Mouse (Mus musculus): ENCODE measurements at regions not wholly inside any gene's neighbourhood (a gene's known extent, or its start where the extent isn't known, plus 50 kb on each side); places are given as distances from the start of the nearest gene placed in this dataset.

DNA sequence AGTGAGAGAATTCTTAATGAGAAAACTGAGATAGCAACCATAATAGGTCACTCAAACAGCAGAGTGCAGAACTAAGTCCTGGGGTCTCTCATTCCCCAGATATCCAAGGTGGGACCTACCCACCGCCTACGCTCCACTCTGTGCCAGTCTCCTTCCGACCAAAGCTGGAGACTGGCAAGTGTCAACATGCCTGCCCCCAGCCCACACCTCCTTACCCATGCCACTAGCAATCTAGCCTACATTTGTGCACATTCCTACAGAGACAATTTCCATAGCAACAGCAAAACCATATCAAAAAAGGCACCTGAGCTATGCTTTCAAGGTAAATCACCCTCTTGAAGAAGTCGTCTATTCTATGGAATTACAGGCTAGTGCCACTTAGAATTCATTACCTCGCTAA, 97.3 kb upstream of the Ankrd1 start:
- Histone ChIP-seq H3K9me3 (no peaks in the 10 kb centered on the region), H3K27me3 (no peaks in the 10 kb centered on the region), H3K9ac (no peak overlapping the region), H3K4me2 (no peak overlapping the region), H3K36me3 (no peaks in the 10 kb centered on the region), H3K4me1 (replicated peaks) (peaks cover 24% of the 10 kb centered on the region), H3K4me3 (no peak overlapping the region), H3K27ac (no peak overlapping the region)
- no peak for ATAC-seq (ENCODE audit: low FRiP score)
- WGBS: 85% methylated on average over 5 of the region's 5 CpGs

DNA sequence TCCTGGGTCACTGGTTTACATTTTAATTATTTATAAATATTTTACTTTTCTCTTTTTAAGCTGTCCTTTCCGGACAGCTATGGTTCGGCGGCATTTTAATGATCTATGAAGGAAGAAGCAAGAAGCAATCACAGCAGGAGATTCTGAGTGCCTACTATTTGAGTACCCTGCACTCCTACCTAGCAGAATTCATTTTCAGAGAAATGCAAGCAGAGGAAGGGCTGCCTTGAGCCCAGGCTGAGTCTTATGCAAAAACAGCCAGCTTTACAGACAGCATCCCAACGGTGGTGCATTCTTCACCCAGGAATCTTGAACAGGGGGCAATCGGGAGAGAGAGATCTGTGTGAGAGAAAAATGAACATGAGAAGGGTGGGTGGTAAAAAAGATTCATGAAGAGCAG, 97.7 kb upstream of the Ankrd1 start:
- Histone ChIP-seq H3K4me1 (replicated peaks) (peaks cover 24% of the 10 kb centered on the region), H3K9me3 (no peaks in the 10 kb centered on the region), H3K27me3 (no peaks in the 10 kb centered on the region), H3K36me3 (no peaks in the 10 kb centered on the region), H3K4me3 (no peak overlapping the region), H3K4me2 (no peak overlapping the region), H3K27ac (no peak overlapping the region), H3K9ac (no peak overlapping the region)
- WGBS: 60% methylated on average over 5 of the region's 5 CpGs
- no peak for ATAC-seq (ENCODE audit: low FRiP score)

DNA sequence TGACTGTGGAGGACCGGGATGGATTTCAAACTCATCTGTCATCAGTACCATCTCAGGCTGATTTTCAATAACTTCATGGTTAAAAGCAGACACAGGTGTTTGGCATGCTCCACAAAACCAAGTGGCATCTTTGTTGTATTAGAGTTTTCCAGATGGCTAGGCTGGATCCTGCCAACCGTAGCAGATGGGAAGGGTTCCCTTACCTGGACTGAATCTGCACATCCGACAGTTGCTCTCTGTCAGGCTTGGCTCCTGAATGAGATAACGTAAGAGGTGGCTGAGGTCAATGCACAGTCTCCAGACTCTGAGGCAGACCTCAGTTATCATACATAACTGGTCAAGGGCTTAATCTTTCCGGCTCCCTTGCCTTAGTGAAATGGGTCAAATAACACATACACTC, 99.0 kb upstream of the Ankrd1 start:
- Histone ChIP-seq H3K27ac (no peak overlapping the region), H3K36me3 (no peaks in the 10 kb centered on the region), H3K4me3 (no peak overlapping the region), H3K9me3 (no peaks in the 10 kb centered on the region), H3K4me2 (no peak overlapping the region), H3K4me1 (replicated peaks) (peaks cover 11% of the 10 kb centered on the region), H3K27me3 (no peaks in the 10 kb centered on the region), H3K9ac (no peak overlapping the region)
- WGBS: 86% methylated on average over 5 of the region's 5 CpGs
- ATAC-seq (ENCODE audit: low FRiP score): no peak

DNA sequence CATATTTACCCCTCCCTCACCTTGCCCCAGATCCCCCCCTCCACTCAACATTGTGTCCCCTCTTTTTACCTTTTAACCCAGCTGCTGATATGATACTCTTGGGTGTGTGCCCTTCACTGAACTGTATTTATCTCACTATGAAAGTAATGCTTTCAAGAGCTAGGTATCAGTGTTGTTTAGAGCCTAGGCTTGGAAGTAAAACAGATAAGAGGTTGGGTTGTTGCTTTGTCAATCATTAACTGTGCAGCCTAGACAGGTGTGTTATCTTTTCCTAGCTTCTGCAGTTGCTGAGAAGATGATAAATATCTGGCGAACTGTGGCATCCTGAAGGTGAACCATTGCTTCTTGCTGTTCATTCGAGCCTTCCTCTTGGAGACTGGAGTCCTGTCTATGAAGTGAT, 101.2 kb upstream of the Ankrd1 start:
- H3K4me1 ChIP-seq (replicated peaks): 0 out of 2 replicates have a peak, but pooled peaks cover 3% of the 10 kb centered on the region
- 89% methylated on average over 2 of the region's 2 CpGs for WGBS
- no peaks in the 10 kb centered on the region for H3K36me3 ChIP-seq
- no peak overlapping the region for H3K9ac ChIP-seq
- no peaks in the 10 kb centered on the region for H3K9me3 ChIP-seq
- H3K27ac ChIP-seq: no peak overlapping the region
- ATAC-seq (ENCODE audit: low FRiP score): no peak
- H3K4me3 ChIP-seq: no peak overlapping the region
- no peak overlapping the region for H3K4me2 ChIP-seq
- H3K27me3 ChIP-seq: no peaks in the 10 kb centered on the region

DNA sequence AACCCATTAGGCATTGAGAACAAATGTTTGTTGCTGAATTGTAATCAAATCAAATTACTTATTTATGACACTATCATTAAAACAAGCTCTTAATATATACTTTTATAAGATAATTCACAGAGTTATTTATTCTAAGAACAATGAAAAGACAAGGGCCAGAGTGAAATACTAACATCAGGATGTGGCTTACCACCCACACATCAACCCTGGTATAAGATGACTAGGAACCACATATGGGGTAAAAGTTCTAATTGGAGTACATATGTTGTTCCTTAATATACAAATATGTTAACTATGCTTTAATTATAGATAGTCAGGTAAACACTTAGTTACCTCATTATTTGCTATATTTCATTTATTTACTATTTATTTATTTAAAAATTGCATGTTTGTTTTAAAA, 101.7 kb upstream of the Ankrd1 start:
- Histone ChIP-seq H3K9ac (no peak overlapping the region), H3K36me3 (no peaks in the 10 kb centered on the region), H3K9me3 (no peaks in the 10 kb centered on the region), H3K27me3 (no peaks in the 10 kb centered on the region), H3K4me3 (no peak overlapping the region), H3K4me2 (no peak overlapping the region), H3K4me1 (replicated peaks) (0 out of 2 replicates have a peak, but pooled peaks cover 3% of the 10 kb centered on the region), H3K27ac (no peak overlapping the region)
- ATAC-seq (ENCODE audit: low FRiP score): no peak

DNA sequence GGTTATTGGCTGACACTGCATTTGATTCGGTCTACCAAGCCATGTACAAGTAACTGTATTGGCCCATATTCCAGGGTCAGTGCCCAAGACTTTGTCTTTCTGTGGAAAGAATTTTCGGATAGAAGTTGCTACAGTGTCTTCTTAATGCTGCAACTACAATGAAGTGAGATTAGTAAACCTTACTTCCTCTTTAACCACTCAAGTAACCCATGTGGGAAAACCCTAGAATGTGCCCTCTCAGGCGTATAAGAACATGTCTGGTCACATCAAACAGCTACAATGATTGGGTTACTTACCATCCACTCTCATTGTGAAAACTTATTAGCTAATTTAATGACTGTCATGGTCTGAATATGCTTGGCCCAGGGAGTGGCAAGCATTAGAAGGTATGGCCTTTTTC, 102.3 kb upstream of the Ankrd1 start:
- Histone ChIP-seq H3K4me2 (no peak overlapping the region), H3K27ac (no peak overlapping the region), H3K36me3 (no peaks in the 10 kb centered on the region), H3K4me1 (replicated peaks) (0 out of 2 replicates have a peak, but pooled peaks cover 3% of the 10 kb centered on the region), H3K4me3 (no peak overlapping the region), H3K27me3 (no peaks in the 10 kb centered on the region), H3K9me3 (no peaks in the 10 kb centered on the region), H3K9ac (no peak overlapping the region)
- 85% methylated on average over 3 of the region's 3 CpGs for WGBS
- no peak for ATAC-seq (ENCODE audit: low FRiP score)

DNA sequence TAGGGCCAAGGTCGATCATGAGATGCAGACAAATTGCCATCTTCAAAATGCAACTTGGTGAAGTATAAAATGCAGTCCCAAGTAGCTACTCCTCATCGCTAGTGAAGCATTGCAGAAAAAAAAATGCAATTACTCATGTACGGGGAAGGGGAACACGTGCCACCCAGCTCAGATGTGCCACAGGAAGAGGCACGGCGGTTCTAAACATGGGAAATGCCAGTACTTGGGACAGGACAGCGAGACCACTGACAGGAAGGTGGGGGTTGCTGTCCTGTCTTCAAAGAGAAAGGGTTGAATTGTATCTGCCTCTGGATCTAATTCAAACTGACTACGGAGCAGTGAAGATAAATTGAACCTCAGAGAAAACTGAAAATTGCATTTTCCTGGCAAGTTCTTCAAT, 104.6 kb upstream of the Ankrd1 start:
- Histone ChIP-seq H3K4me2 (no peak overlapping the region), H3K9ac (no peak overlapping the region), H3K4me1 (replicated peaks) (0 out of 2 replicates have a peak, but pooled peaks cover 3% of the 10 kb centered on the region), H3K36me3 (no peaks in the 10 kb centered on the region), H3K4me3 (no peak overlapping the region), H3K9me3 (no peaks in the 10 kb centered on the region), H3K27me3 (no peaks in the 10 kb centered on the region), H3K27ac (no peak overlapping the region)
- WGBS: 69% methylated on average over 8 of the region's 8 CpGs
- ATAC-seq (ENCODE audit: low FRiP score): no peak

DNA sequence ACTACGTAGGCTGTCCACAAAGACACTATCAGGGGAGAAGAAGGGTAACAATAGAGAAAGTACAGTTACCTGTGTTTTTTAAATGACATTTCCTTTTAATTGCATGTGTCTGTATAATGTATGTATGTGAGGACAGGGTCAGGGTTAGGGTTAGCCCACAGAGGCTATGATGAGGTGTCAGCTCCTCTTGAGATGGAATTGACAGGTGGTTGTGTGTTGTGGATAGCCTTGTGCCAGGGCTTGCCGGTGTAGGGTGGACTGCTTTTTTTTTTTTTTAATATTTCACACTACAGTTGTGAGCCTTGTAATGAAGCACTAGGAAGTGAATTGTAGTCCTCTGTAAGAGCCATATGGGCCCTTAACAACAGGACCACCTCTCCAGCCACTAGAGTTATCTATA, 105.7 kb upstream of the Ankrd1 start:
- no peak overlapping the region for H3K27ac ChIP-seq
- 97% methylated on average over 2 of the region's 2 CpGs for WGBS
- 0 out of 2 replicates have a peak, but pooled peaks cover 3% of the 10 kb centered on the region for H3K4me1 ChIP-seq (replicated peaks)

DNA sequence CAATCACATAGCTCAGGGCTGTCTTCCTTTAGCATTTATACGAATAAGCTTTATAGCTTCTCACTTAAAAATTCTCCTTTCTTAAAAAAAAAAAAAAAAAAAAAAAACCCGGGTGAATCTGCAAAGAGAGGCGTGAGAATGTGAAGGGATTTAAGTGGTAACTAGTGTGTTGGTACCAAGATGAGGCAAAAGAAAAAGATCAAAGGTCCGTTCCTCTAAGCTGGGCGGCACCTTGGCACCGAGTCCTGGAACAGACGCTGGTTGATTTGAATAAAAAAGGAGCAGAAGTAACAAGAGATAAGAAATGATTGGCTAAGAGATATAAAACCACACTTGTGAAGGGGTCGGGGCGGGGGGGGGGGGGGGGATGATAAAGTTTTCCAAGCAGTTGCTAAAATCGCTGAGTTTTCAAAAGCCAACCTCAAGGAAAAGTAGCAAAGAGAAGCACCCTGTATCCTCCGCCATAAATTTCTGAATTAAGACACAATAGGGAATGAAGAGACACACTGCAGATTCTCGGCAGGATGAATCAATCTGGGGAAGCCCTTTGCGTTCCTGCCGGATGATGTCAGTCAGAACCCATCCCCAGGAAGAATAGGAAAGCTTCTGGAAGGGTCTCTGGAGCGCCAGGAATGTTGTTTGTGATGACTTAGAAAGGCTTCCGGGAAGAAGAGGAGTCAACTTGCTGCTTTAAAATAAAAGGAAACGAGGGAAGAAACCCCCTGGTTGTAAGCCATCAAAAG, 107.7 kb upstream of the Ankrd1 start:
- Histone ChIP-seq H3K4me3 (no peak overlapping the region), H3K4me1 (replicated peaks) (0 out of 2 replicates have a peak, but pooled peaks cover 3% of the 10 kb centered on the region), H3K9ac (no peak overlapping the region), H3K36me3 (no peaks in the 10 kb centered on the region), H3K4me2 (no peak overlapping the region), H3K9me3 (no peaks in the 10 kb centered on the region), H3K27me3 (no peaks in the 10 kb centered on the region), H3K27ac (no peak overlapping the region)
- WGBS: 33% methylated on average over 17 of the region's 17 CpGs
- ATAC-seq (ENCODE audit: low FRiP score): no peak

More for the DNA sequence above, 105.7 kb upstream of the Ankrd1 start:
- H3K4me2 ChIP-seq: no peak overlapping the region
- H3K9me3 ChIP-seq: no peaks in the 10 kb centered on the region
- ATAC-seq (ENCODE audit: low FRiP score): no peak
- no peaks in the 10 kb centered on the region for H3K36me3 ChIP-seq
- H3K27me3 ChIP-seq: no peaks in the 10 kb centered on the region
- no peak overlapping the region for H3K4me3 ChIP-seq
- H3K9ac ChIP-seq: no peak overlapping the region

DNA sequence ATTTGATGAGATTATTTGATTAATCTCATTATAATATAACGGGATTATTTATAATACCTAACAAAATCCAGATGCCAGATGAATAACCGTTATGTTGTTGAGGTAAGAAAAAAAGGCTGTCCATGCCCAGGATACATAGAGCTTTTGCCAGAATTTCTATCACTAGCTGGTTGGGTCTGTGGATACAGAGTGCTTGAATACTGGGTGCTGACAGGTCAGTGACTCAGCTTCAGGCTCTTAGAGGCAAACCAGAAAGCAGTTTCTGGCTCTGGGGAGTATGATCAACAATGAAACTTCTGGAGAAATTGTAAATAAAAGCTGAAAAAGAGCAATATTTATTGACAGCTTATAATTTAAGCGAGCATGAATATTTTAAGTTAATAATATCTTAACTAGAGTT, 109.4 kb upstream of the Ankrd1 start:
- Histone ChIP-seq H3K4me2 (no peak overlapping the region), H3K36me3 (no peaks in the 10 kb centered on the region), H3K27me3 (no peaks in the 10 kb centered on the region), H3K4me1 (replicated peaks) (0 out of 2 replicates have a peak, but pooled peaks cover 3% of the 10 kb centered on the region), H3K4me3 (no peak overlapping the region), H3K9ac (no peak overlapping the region), H3K27ac (no peak overlapping the region), H3K9me3 (no peaks in the 10 kb centered on the region)
- no peak for ATAC-seq (ENCODE audit: low FRiP score)
- 92% methylated on average over 3 of the region's 3 CpGs for WGBS

DNA sequence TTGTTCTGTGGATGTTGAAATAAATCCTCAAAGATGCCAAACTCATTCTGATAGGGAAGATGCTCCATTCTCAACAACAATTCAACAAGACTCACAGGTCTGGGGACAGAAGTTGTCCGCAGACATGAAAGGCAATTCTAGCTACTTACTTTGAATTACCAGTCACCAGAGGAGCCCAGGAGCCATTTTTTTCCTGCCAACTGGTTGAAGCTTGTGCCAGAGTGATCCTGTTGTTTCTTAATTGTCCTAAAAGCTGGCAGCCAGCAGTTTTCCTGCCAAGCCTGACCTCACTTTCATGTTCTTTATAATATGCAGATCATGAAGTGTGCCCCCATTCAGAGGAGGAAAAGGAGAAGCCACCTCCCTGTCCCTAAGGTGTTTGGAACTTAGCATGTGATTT, 110.0 kb upstream of the Ankrd1 start:
- no peaks in the 10 kb centered on the region for H3K36me3 ChIP-seq
- WGBS: 75% methylated on average over 1 of the region's 1 CpGs
- H3K4me2 ChIP-seq: no peak overlapping the region
- no peak for ATAC-seq (ENCODE audit: low FRiP score)
- H3K4me1 ChIP-seq (replicated peaks): 0 out of 2 replicates have a peak, but pooled peaks cover 2% of the 10 kb centered on the region
- H3K9me3 ChIP-seq: no peaks in the 10 kb centered on the region
- H3K9ac ChIP-seq: no peak overlapping the region
- H3K27ac ChIP-seq: no peak overlapping the region
- no peak overlapping the region for H3K4me3 ChIP-seq
- H3K27me3 ChIP-seq: no peaks in the 10 kb centered on the region

DNA sequence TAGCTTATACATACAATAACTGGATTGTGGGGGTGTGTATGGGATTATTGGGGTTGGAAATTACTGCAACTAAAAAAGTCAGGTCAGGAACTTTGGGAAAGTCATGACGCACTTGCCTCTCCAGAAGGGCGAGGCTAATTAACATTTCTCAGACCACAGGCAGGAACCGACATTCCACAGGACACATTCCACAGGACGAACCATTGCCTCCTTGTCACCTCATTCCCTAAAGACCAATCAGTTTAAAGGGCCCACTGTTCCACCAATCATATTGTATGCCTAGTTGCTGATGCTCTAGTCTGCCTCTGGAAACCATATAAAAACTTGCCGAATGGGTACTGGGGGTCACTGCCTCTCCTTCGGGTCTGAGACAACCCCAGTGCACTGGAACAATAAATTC, 113.0 kb upstream of the Pcgf5 start:
- WGBS: 86% methylated on average over 6 of the region's 6 CpGs
- no peak overlapping the region for H3K4me3 ChIP-seq
- H3K4me1 ChIP-seq (replicated peaks): no peaks in the 10 kb centered on the region
- no peaks in the 10 kb centered on the region for H3K9me3 ChIP-seq
- H3K27ac ChIP-seq: no peak overlapping the region
- no peaks in the 10 kb centered on the region for H3K36me3 ChIP-seq
- H3K9ac ChIP-seq: no peak overlapping the region
- no peak overlapping the region for H3K4me2 ChIP-seq
- H3K27me3 ChIP-seq: no peaks in the 10 kb centered on the region
- ATAC-seq (ENCODE audit: low FRiP score): no peak

DNA sequence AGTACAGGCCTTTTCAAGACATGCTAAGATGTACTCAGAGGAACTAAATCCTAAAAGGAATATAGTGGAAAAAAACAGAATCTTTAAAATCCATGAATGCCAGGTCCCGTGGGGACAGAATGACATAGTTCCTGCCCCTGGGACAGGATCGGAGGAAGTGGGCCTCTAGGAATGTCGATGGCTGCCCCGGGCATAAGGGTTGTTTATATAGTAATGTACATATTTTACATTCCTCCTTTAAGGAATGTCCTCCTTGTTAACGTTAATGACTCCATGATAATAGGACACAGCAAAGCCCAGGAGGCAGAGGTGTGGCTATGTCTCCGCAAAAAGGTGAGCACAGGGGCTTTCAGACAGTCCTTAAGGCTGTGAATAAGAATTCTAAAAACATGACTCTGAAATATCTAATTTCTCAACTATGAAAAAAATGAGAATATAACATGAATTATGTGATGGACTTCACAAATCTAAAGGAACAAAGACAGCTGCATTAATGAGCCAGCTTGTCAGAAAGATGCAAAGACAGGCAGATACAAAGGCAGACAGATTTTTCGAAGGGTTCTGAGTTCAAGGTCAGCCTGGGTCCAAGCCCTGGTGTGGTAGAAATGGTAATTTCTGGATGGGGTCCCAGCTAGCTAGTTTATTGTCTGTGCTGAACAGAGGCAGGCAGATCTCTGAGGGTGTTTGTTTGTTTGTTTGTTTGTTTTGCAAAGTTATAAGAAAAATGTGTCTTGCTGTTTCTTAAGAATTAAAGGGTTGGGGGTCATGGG, 111.3 kb upstream of the Pcgf5 start:
- H3K4me1 ChIP-seq (replicated peaks): no peaks in the 10 kb centered on the region
- 81% methylated on average over 7 of the region's 7 CpGs for WGBS

More for the DNA sequence above, 111.3 kb upstream of the Pcgf5 start:
- no peak for ATAC-seq (ENCODE audit: low FRiP score)
- Histone ChIP-seq H3K4me3 (no peak overlapping the region), H3K9ac (no peak overlapping the region), H3K36me3 (no peaks in the 10 kb centered on the region), H3K27me3 (no peaks in the 10 kb centered on the region), H3K27ac (no peak overlapping the region), H3K4me2 (no peak overlapping the region), H3K9me3 (no peaks in the 10 kb centered on the region)
